Mouse (Mus musculus): ENCODE measurements around the gene Olfr357. TPM values are rescaled to one million over a fixed set of nuclear protein-coding genes. Genes with fewer than 3 reads are reported as not detected.

Olfr357 gene
- not detected in 2 replicates for polyA plus RNA-seq (2015; fragmentation: Nextera tagmentation; extraction: Ambion mirVana)

- H3K36me3 ChIP-seq, result no peaks in the 10 kb centered on the region
- H3K4me3 ChIP-seq (replicated peaks), result no peak within 1 kb of the TSS
- H3K4me1 ChIP-seq, result no peaks in the 10 kb centered on the region
- ATAC-seq (ENCODE audit: insufficient number of reproducible peaks, low FRiP score, low TSS enrichment, low read depth), result no peak
- 50% methylated on average over 1 of the region's 1 CpGs for WGBS
- H3K9me3 ChIP-seq (replicated peaks), result no peaks in the 10 kb centered on the region
- no peak within 1 kb of the TSS for H3K27ac ChIP-seq (replicated peaks)
- no peaks in the 10 kb centered on the region for H3K27me3 ChIP-seq
- no peak within 1 kb of the TSS for H3K9ac ChIP-seq
- no peak within 1 kb of the TSS for H3K4me2 ChIP-seq (replicated peaks)
Measured at GRCm38 (mm10) chr2:36993527-36993926, at the start of gene Olfr357. TSS of gene Olfr357 (plus strand) at chr2:36993827.

GRCm38 (mm10) chr2:36997030-36997429 is 3.4 kb downstream of the Olfr357 start:
- Histone ChIP-seq H3K9ac (no peak overlapping the region), H3K9me3 (replicated peaks) (no peaks in the 10 kb centered on the region), H3K36me3 (no peaks in the 10 kb centered on the region), H3K4me1 (no peaks in the 10 kb centered on the region), H3K27me3 (no peaks in the 10 kb centered on the region), H3K4me2 (replicated peaks) (no peak overlapping the region), H3K4me3 (replicated peaks) (no peak overlapping the region), H3K27ac (replicated peaks) (no peak overlapping the region)
- WGBS, result 91% methylated on average over 1 of the region's 1 CpGs
- ATAC-seq (ENCODE audit: insufficient number of reproducible peaks, low FRiP score, low TSS enrichment, low read depth), result no peak

- no peaks in the 10 kb centered on the region for H3K4me1 ChIP-seq
- H3K36me3 ChIP-seq, result no peaks in the 10 kb centered on the region
- 0 out of 2 replicates have a peak, but pooled peaks cover 6% of the 10 kb centered on the region for H3K9me3 ChIP-seq (replicated peaks)
- no peak for ATAC-seq (ENCODE audit: insufficient number of reproducible peaks, low FRiP score, low TSS enrichment, low read depth)
- no peaks in the 10 kb centered on the region for H3K27me3 ChIP-seq
- H3K4me2 ChIP-seq (replicated peaks), result no peak within 1 kb of the TSS
- H3K4me3 ChIP-seq (replicated peaks), result no peak within 1 kb of the TSS
- no peak within 1 kb of the TSS for H3K27ac ChIP-seq (replicated peaks)
- no peak within 1 kb of the TSS for H3K9ac ChIP-seq
Measured at GRCm38 (mm10) chr2:37009235-37009634, 15.6 kb downstream of the Olfr357 start, which contains the start of gene Olfr358. TSS of gene Olfr358 (minus strand) at chr2:37009335.

Other genes starting within 250 kb of the Olfr357 start
- gene Olfr348, start 209.6 kb upstream of the Olfr357 start, polyA plus RNA-seq (2015; fragmentation: Nextera tagmentation; extraction: Ambion mirVana), result 0.17 TPM in 1 of 2 replicates, not detected in the other
- gene Olfr50, start 203.3 kb upstream of the Olfr357 start, polyA plus RNA-seq (2015; fragmentation: Nextera tagmentation; extraction: Ambion mirVana), result 0.31 and 0.42 TPM in 2 replicates
- gene Olfr3, start 176.8 kb upstream of the Olfr357 start, polyA plus RNA-seq (2015; fragmentation: Nextera tagmentation; extraction: Ambion mirVana), result 0.16 and 0.20 TPM in 2 replicates
- 0.08 TPM in 1 of 2 replicates, not detected in the other for gene Olfr350, start 147.5 kb upstream of the Olfr357 start, polyA plus RNA-seq (2015; fragmentation: Nextera tagmentation; extraction: Ambion mirVana)
- not detected in 2 replicates for gene Olfr351, start 131.2 kb upstream of the Olfr357 start, polyA plus RNA-seq (2015; fragmentation: Nextera tagmentation; extraction: Ambion mirVana)
- not detected in 2 replicates for gene Olfr352, start 125.4 kb upstream of the Olfr357 start, polyA plus RNA-seq (2015; fragmentation: Nextera tagmentation; extraction: Ambion mirVana)
- not detected in 2 replicates for gene Olfr353, start 100.9 kb upstream of the Olfr357 start, polyA plus RNA-seq (2015; fragmentation: Nextera tagmentation; extraction: Ambion mirVana)
- not detected in 2 replicates for gene Olfr354, start 88.1 kb upstream of the Olfr357 start, polyA plus RNA-seq (2015; fragmentation: Nextera tagmentation; extraction: Ambion mirVana)
- gene Olfr355, start 64.9 kb upstream of the Olfr357 start, polyA plus RNA-seq (2015; fragmentation: Nextera tagmentation; extraction: Ambion mirVana), result not detected in 2 replicates
- gene Olfr356, start 56.7 kb upstream of the Olfr357 start, polyA plus RNA-seq (2015; fragmentation: Nextera tagmentation; extraction: Ambion mirVana), result not detected in 2 replicates
- gene Olfr358, start 15.5 kb downstream of the Olfr357 start, polyA plus RNA-seq (2015; fragmentation: Nextera tagmentation; extraction: Ambion mirVana), result 0.03 and 0.05 TPM in 2 replicates
- 0.12 TPM in 1 of 2 replicates, not detected in the other for gene Olfr360, start 71.9 kb downstream of the Olfr357 start, polyA plus RNA-seq (2015; fragmentation: Nextera tagmentation; extraction: Ambion mirVana)
- not detected in 2 replicates for gene Olfr361, start 95.5 kb downstream of the Olfr357 start, polyA plus RNA-seq (2015; fragmentation: Nextera tagmentation; extraction: Ambion mirVana)
- not detected in 2 replicates for gene Olfr362, start 124.1 kb downstream of the Olfr357 start, polyA plus RNA-seq (2015; fragmentation: Nextera tagmentation; extraction: Ambion mirVana)
- gene Olfr364-ps1, start 145.5 kb downstream of the Olfr357 start, polyA plus RNA-seq (2015; fragmentation: Nextera tagmentation; extraction: Ambion mirVana), result not detected in 2 replicates
- gene Olfr365, start 194.4 kb downstream of the Olfr357 start, polyA plus RNA-seq (2015; fragmentation: Nextera tagmentation; extraction: Ambion mirVana), result not detected in 2 replicates
- gene Olfr366, start 217.7 kb downstream of the Olfr357 start, polyA plus RNA-seq (2015; fragmentation: Nextera tagmentation; extraction: Ambion mirVana), result not detected in 2 replicates